Mouse (Mus musculus) liver, embryonic 14.5 days (tissue): ENCODE measurements at regions not wholly inside any gene's neighbourhood (a gene's known extent, or its start where the extent isn't known, plus 50 kb on each side); places are given as distances from the start of the nearest gene placed in this dataset.

Experiments used
- ATAC-seq: fragments of 200-750 bp; cut with Nextera tagmentation; 2 replicates; pipeline ENCODE4 v1.8.0; 2017; ENCODE audit warnings: moderate number of reproducible peaks, mild to moderate bottlenecking, moderate library complexity; ENCODE audit not compliant: insufficient read depth
- DNase-seq, 3 experiments: peaks; one replicate each; pipeline ENCODE4 v3.0.0-alpha.2; 2012 to 2013; ENCODE audit warnings: low read depth in 3 of 3, low spot score in 3 of 3
- H3K27ac ChIP-seq: fragments of 300-500 bp; sonication (generic); 2 replicates; pipeline ENCODE4 v1.5.1; 2014; ENCODE audit warnings: moderate library complexity, mild to moderate bottlenecking, control low read depth, inconsistent platforms
- H3K27me3 ChIP-seq: fragments of 300-500 bp; sonication (generic); 2 replicates; pipeline ENCODE4 v1.6.1; 2014; ENCODE audit warnings: mild to moderate bottlenecking, low read length, moderate library complexity; ENCODE audit not compliant: control insufficient read depth, insufficient read depth
- H3K36me3 ChIP-seq: fragments of 300-500 bp; sonication (generic); replicated peaks from 2 replicates; pipeline ENCODE4 v1.6.1; 2014; ENCODE audit warnings: low read depth; ENCODE audit not compliant: control insufficient read depth, insufficient read depth
- H3K4me1 ChIP-seq, 2 experiments: fragments of 200-500 bp in 1 of 2; fragments of 300-500 bp in 1 of 2; sonication (generic) in 1 of 2; replicated peaks; 2 replicates each; pipeline ENCODE4 v1.6.1; 2012 to 2014; ENCODE audit warnings: antibody characterized with exemption in 1 of 2, inconsistent platforms in 1 of 2, low read length in 1 of 2; ENCODE audit not compliant: control insufficient read depth in 2 of 2, insufficient read depth in 2 of 2
- H3K4me2 ChIP-seq: fragments of 300-500 bp; sonication (generic); 2 replicates; pipeline ENCODE4 v1.6.1; 2014; ENCODE audit warnings: low read depth, mild to moderate bottlenecking, control low read depth, moderate library complexity
- H3K4me3 ChIP-seq, 2 experiments: fragments of 200-500 bp in 1 of 2; fragments of 300-500 bp in 1 of 2; sonication (generic) in 1 of 2; 2 replicates each; pipeline ENCODE4 v1.5.1; 2012 to 2014; ENCODE audit warnings: low read depth in 2 of 2, low read length in 2 of 2, mild to moderate bottlenecking in 2 of 2, control low read depth in 1 of 2, inconsistent platforms in 1 of 2, moderate library complexity in 1 of 2; ENCODE audit not compliant: insufficient read depth in 1 of 2
- H3K9ac ChIP-seq: fragments of 300-500 bp; sonication (generic); replicated peaks from 2 replicates; pipeline ENCODE4 v1.6.1; 2014; ENCODE audit warnings: mild to moderate bottlenecking, control low read depth, moderate library complexity
- H3K9me3 ChIP-seq: fragments of 300-500 bp; sonication (generic); 2 replicates; pipeline ENCODE4 v1.6.1; 2016; ENCODE audit warnings: low read length, mixed read lengths; ENCODE audit not compliant: control insufficient read depth
- CTCF ChIP-seq: IDR thresholded peaks from 2 replicates; pipeline ENCODE4 v1.5.1; 2016; ENCODE audit warnings: antibody characterized with exemption, low read depth, control low read depth
- EP300 ChIP-seq: IDR thresholded peaks from 2 replicates; pipeline ENCODE4 v1.6.1; 2016; ENCODE audit warnings: antibody characterized with exemption, low read depth
- WGBS: fragments of 180-500 bp; shearing (Covaris S2); extraction: QIAGEN DNeasy Blood & Tissue Kit; methylation state at CpG from one replicate; pipeline ENCODE4 v1.1.7; 2014; ENCODE audit not compliant: insufficient replicate concordance; 5-methylcytosine and 5-hydroxymethylcytosine counted together

DNA sequence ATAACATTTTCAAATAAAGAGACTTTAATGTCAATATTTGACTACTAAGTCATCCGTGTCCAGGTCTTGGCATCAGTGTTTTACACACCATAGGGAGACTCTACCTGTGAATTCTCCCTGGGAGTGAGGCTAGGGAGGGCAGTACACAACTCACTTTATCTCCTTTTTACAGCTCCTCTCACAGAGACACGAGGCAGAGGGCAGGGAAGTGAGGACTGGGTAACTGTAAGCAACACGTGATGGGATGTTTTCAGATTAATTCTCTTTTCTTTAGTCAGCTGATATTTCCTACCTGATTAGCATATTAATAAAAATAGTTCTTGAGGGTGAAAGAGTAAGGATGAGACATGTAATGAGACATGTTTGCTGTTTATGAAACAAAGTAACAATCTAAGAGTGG is 51.8 kb upstream of the Cdkn2b start:
- WGBS, result 29% methylated on average over 3 of the region's 3 CpGs
- TF ChIP-seq EP300 (no peak), CTCF (no peak)
- peaks cover 0 to 4% of the 10 kb centered on the region in 2 experiments; a peak in 1 of 4 replicates for H3K4me1 ChIP-seq
- H3K4me3 ChIP-seq, result no peak overlapping the region
- ATAC-seq, result no peak
- H3K9ac ChIP-seq, result no peak overlapping the region
- no peaks in the 10 kb centered on the region for H3K27me3 ChIP-seq
- no peak for DNase-seq
- H3K27ac ChIP-seq, result no peak overlapping the region
- no peaks in the 10 kb centered on the region for H3K9me3 ChIP-seq
- no peak overlapping the region for H3K4me2 ChIP-seq
- no peaks in the 10 kb centered on the region for H3K36me3 ChIP-seq

DNA sequence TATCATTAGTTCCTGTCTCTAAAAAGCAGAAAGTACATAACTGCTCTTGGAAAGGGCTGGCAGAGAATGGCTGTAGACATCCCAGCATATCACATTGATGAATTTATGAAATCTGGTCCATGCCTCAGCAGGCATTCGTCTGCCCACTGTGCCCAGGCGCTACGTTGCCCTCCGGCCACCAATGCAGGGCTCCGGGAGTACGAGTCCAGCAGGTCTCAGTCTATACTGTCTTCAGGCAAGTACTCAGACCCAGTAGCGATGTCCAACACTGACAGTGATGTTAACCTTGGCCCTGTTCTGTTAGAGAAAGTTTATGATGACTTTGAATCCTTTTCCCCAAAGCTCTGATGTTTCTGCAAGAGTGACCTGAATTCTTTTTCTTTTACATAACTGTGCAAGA is 50.5 kb upstream of the Cdkn2b start:
- 75% methylated on average over 7 of the region's 7 CpGs for WGBS
- no peak for TF ChIP-seq CTCF
- Histone ChIP-seq H3K27me3 (no peaks in the 10 kb centered on the region), H3K9ac (no peak overlapping the region), H3K9me3 (no peaks in the 10 kb centered on the region), H3K36me3 (no peaks in the 10 kb centered on the region), H3K27ac (no peak overlapping the region), H3K4me2 (no peak overlapping the region), H3K4me3 (no peak overlapping the region), H3K4me1 (0 out of 4 replicates have a peak, but pooled peaks cover 0 to 1% of the 10 kb centered on the region in 2 experiments)
- ATAC-seq, result no peak
- DNase-seq, result no peak
